Mouse (Mus musculus): Measurements from ENCODE around the gene Rnf113a2.

DNA sequence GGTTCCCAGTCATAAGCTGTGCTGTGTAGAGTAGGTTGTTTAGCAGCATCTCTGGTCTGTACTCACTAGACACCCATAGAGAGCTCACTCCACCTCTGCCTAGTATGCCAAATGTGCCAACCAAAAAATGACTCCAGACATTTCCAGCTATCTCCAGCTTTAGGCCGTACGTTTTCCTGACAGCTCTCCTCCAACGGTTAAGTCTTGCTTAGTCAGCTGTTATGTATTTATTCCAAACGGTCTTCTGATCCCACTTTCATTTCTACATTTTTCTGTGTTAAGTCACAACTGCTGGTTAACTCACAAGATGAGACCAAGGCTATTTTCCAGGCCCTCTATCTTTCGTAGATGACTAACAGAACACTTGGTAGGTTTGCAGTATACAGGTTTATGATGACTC lies 18.4 kb upstream of the Rnf113a2 start:
- TF ChIP-seq POLR2A (IDR thresholded peaks at IDR 0.05; ENCODE audit: low read depth, low read length) (no peak), CTCF (IDR thresholded peaks at IDR 0.05; ENCODE audit: extremely low read depth, insufficient read depth, insufficient read length, insufficient replicate concordance) (no peak)
